Mouse (Mus musculus) stomach, embryonic 15.5 days (tissue): ENCODE measurements around the gene Nucks1. TPM values are rescaled to one million over a fixed set of nuclear protein-coding genes. Genes with fewer than 3 reads are reported as not detected.
A peak's percentile ranks its signal among the peaks of the same experiment; 100 is the strongest.

Source experiments
- ATAC-seq: fragments of 200-750 bp; cut with Nextera tagmentation; 2 replicates; pipeline ENCODE4 v1.8.0; 2017; ENCODE audit warnings: low read depth, moderate number of reproducible peaks, moderate TSS enrichment; ENCODE audit not compliant: insufficient read depth, low FRiP score
- H3K27ac ChIP-seq: fragments of 300-500 bp; sonication (generic); 2 replicates; pipeline ENCODE4 v1.5.1; 2015; ENCODE audit warnings: mild to moderate bottlenecking, inconsistent platforms
- H3K27me3 ChIP-seq: fragments of 300-500 bp; sonication (generic); replicated peaks from 2 replicates; pipeline ENCODE4 v1.6.1; 2015; ENCODE audit warnings: inconsistent platforms
- H3K36me3 ChIP-seq: fragments of 300-500 bp; sonication (generic); 2 replicates; pipeline ENCODE4 v1.6.1; 2015; ENCODE audit warnings: inconsistent platforms
- H3K4me1 ChIP-seq: fragments of 300-500 bp; sonication (generic); 2 replicates; pipeline ENCODE4 v1.6.1; 2015; ENCODE audit warnings: inconsistent platforms
- H3K4me2 ChIP-seq: fragments of 300-500 bp; sonication (generic); 2 replicates; pipeline ENCODE4 v1.6.1; 2015; ENCODE audit warnings: mild to moderate bottlenecking, inconsistent platforms
- H3K4me3 ChIP-seq: fragments of 300-500 bp; sonication (generic); replicated peaks from 2 replicates; pipeline ENCODE4 v1.5.1; 2015; ENCODE audit warnings: inconsistent platforms
- H3K9ac ChIP-seq: fragments of 300-500 bp; sonication (generic); 2 replicates; pipeline ENCODE4 v1.6.1; 2015; ENCODE audit warnings: inconsistent platforms
- H3K9me3 ChIP-seq: fragments of 300-500 bp; sonication (generic); 2 replicates; pipeline ENCODE4 v1.6.1; 2016; ENCODE audit warnings: inconsistent platforms
- WGBS: fragments of 180-500 bp; shearing (Covaris S2); methylation state at CpG from one replicate; pipeline ENCODE4 v1.1.7; 2015; 5-methylcytosine and 5-hydroxymethylcytosine counted together
- polyA plus RNA-seq: library from polyadenylated mRNA; unstranded; fragments of >200 nt; fragmentation: Nextera tagmentation; extraction: Ambion mirVana; gene quantifications from 2 replicates; pipeline ENCODE4 v1.2.1, GENCODE M21; 2015

The Nucks1 gene
- polyA plus RNA-seq, 1 experiment from 2014 or later, result 71.6 TPM

- WGBS, result 33% methylated on average over 3 of the region's 3 CpGs
- Histone ChIP-seq H3K9me3 (no peaks in the 10 kb centered on the region), H3K36me3 (no peaks in the 10 kb centered on the region), H3K9ac (no peak overlapping the region), H3K27ac (no peak overlapping the region), H3K4me2 (no peak overlapping the region), H3K4me3 (no peak overlapping the region), H3K27me3 (no peaks in the 10 kb centered on the region; the same call in 1 of the 2 replicates), H3K4me1 (no peaks in the 10 kb centered on the region)
- ATAC-seq, result no peak
Observed at GRCm38 (mm10) chr1:131955131-131955757, 44.9 kb downstream of the Nucks1 start.

DNA sequence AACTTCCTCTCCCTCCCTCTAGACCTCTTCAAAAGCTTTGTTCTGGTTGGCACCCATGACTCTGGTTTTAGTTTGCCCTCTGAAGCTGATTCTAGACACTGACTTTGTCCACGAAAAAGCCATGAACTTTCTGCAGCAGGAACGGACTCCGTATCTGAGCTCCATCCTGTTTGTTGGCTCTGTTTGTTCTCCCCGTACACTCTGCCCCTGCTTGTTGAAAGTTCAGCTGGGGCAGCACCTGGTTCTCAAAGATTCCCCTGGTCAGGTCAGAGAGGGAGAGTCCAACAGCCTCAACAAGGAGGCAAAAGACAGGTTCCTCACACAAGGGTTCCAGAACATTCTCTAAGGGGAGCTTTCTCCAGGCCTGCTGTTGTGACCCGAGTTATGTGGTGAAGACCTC, 47.1 kb downstream of the Nucks1 start:
- Histone ChIP-seq H3K27ac (no peak overlapping the region), H3K36me3 (no peaks in the 10 kb centered on the region), H3K9ac (no peak overlapping the region), H3K4me2 (no peak overlapping the region), H3K4me3 (no peak overlapping the region), H3K27me3 (peaks cover 9% of the 10 kb centered on the region; the same call in 1 of the 2 replicates), H3K4me1 (no peaks in the 10 kb centered on the region), H3K9me3 (no peaks in the 10 kb centered on the region)
- no peak for ATAC-seq
- 57% methylated on average over 5 of the region's 5 CpGs for WGBS

- 53% methylated on average over 2 of the region's 2 CpGs for WGBS
- Histone ChIP-seq H3K9me3 (no peaks in the 10 kb centered on the region), H3K4me1 (peaks cover 7% of the 10 kb centered on the region), H3K4me3 (no peak overlapping the region), H3K4me2 (no peak overlapping the region), H3K9ac (no peak overlapping the region), H3K27ac (no peak overlapping the region), H3K36me3 (no peaks in the 10 kb centered on the region), H3K27me3 (peaks cover 21% of the 10 kb centered on the region)
- no peak for ATAC-seq
Observed at GRCm38 (mm10) chr1:131961004-131961403, 50.7 kb downstream of the Nucks1 start.

GRCm38 (mm10) chr1:131962606-131963084, 52.3 kb downstream of the Nucks1 start, which contains the start of gene Slc45a3:
Slc45a3 (plus strand) TSS chr1:131962967.
- H3K9me3 ChIP-seq, result no peaks in the 10 kb centered on the region
- peak within 1 kb of the TSS; percentile 41 for H3K9ac ChIP-seq
- H3K27me3 ChIP-seq, result peaks cover 21% of the 10 kb centered on the region
- peak within 1 kb of the TSS; percentile 99 for H3K4me2 ChIP-seq
- H3K4me3 ChIP-seq, result peak within 1 kb of the TSS; percentile 73
- ATAC-seq, result peak; percentile 67
- H3K27ac ChIP-seq, result no peak within 1 kb of the TSS
- WGBS, result under 1% methylated on average over 35 of the region's 35 CpGs
- peaks cover 7% of the 10 kb centered on the region for H3K4me1 ChIP-seq
- no peaks in the 10 kb centered on the region for H3K36me3 ChIP-seq

DNA sequence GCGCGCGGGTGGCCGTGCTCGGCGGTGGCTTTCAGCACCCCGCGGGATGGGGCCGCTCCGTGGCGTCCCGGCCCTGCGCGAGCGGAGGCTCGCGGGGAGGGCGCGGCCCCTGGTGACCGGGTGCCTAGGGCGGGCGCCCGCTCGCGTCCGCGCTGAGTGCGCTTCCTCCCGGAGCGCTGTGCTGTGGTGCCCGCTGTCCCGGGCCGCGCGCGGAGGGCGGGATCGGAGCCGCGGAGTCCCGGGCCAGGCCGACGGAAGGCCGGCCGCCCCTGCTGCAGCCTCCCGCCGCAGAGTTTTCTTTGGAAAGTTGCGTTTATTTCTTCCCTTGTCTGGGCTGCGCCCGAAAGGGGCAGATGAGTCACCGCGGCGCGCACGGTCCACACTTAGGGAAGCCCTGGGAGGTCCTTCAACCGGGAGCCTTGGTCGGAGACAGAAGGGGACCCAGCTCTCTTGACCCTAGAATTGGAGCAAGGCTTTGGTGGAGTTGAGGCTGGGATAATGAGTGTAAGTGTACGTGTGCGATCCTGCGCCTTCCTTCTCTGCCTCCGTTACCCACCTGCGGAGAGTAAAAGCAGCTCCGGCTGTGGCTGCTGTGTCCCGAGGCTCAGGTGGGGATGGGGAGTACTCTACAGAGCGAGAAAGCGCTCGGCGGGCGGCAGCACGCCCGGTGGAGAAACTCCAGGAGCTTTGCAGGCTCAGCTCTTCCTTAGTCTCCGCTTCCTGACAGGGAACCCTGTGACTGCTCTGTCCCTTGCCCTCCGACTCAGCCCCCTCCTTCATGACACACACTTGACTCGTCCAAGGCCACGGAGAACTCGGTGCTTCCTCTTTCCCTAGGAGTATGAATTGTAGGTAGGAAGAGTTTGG, 53.0 kb downstream of the Nucks1 start:
- Histone ChIP-seq H3K9ac (peak overlapping the region; percentile 41), H3K4me1 (peaks cover 7% of the 10 kb centered on the region), H3K4me2 (peak overlapping the region; percentile 99), H3K27me3 (peaks cover 21% of the 10 kb centered on the region), H3K36me3 (no peaks in the 10 kb centered on the region), H3K9me3 (no peaks in the 10 kb centered on the region), H3K4me3 (peak overlapping the region; percentile 73), H3K27ac (no peak overlapping the region)
- WGBS, result 1% methylated on average over 76 of the region's 76 CpGs
- ATAC-seq, result peak; percentile 65

GRCm38 (mm10) chr1:131964100-131964499, 53.8 kb downstream of the Nucks1 start:
- H3K4me3 ChIP-seq, result peak overlapping the region; percentile 73
- no peaks in the 10 kb centered on the region for H3K9me3 ChIP-seq
- H3K4me2 ChIP-seq, result peak overlapping the region; percentile 99
- 49% methylated on average over 5 of the region's 5 CpGs for WGBS
- H3K27me3 ChIP-seq, result peaks cover 21% of the 10 kb centered on the region
- H3K27ac ChIP-seq, result no peak overlapping the region
- H3K36me3 ChIP-seq, result no peaks in the 10 kb centered on the region
- no peak for ATAC-seq
- H3K4me1 ChIP-seq, result peaks cover 7% of the 10 kb centered on the region
- no peak overlapping the region for H3K9ac ChIP-seq

DNA sequence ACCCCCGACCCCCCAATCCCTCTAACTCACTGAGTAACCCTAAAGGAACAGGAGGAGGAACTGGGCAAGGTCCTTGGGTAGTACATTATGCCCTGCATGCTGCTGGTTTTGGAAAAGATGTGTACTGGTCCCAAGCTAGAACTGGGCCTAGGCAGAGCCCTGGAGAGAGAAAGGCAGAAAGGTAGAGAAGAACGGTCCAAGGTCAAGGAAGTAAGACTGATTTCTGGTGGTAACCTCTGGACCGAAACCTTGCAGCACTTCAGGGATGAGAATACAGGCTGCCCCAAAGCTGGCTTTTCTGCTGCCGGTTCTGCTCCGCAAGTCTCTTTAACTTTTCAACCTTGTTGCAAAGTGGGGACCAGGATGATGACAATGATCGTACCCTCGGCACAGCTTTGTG, 54.2 kb downstream of the Nucks1 start:
- H3K4me3 ChIP-seq, result no peak overlapping the region
- no peak overlapping the region for H3K4me2 ChIP-seq
- WGBS, result 81% methylated on average over 7 of the region's 7 CpGs
- ATAC-seq, result no peak
- H3K4me1 ChIP-seq, result peaks cover 7% of the 10 kb centered on the region
- H3K36me3 ChIP-seq, result no peaks in the 10 kb centered on the region
- no peaks in the 10 kb centered on the region for H3K9me3 ChIP-seq
- H3K9ac ChIP-seq, result no peak overlapping the region
- H3K27ac ChIP-seq, result no peak overlapping the region
- peaks cover 21% of the 10 kb centered on the region for H3K27me3 ChIP-seq

GRCm38 (mm10) chr1:131965818-131966217, 55.5 kb downstream of the Nucks1 start:
- WGBS, result 46% methylated on average over 5 of the region's 5 CpGs
- Histone ChIP-seq H3K27me3 (peaks cover 21% of the 10 kb centered on the region), H3K27ac (no peak overlapping the region), H3K36me3 (no peaks in the 10 kb centered on the region), H3K4me1 (peaks cover 12% of the 10 kb centered on the region), H3K9ac (no peak overlapping the region), H3K9me3 (no peaks in the 10 kb centered on the region), H3K4me3 (no peak overlapping the region), H3K4me2 (no peak overlapping the region)
- no peak for ATAC-seq

- WGBS, result 69% methylated on average over 7 of the region's 7 CpGs
- Histone ChIP-seq H3K4me2 (no peak overlapping the region), H3K27ac (no peak overlapping the region), H3K4me1 (peaks cover 20% of the 10 kb centered on the region), H3K4me3 (no peak overlapping the region), H3K36me3 (no peaks in the 10 kb centered on the region), H3K27me3 (peaks cover 13% of the 10 kb centered on the region), H3K9me3 (no peaks in the 10 kb centered on the region), H3K9ac (no peak overlapping the region)
- ATAC-seq, result no peak
Observed at GRCm38 (mm10) chr1:131967336-131967735, 57.0 kb downstream of the Nucks1 start.

- Histone ChIP-seq H3K27ac (no peak overlapping the region), H3K9me3 (no peaks in the 10 kb centered on the region), H3K9ac (no peak overlapping the region), H3K4me1 (peaks cover 17% of the 10 kb centered on the region), H3K4me3 (no peak overlapping the region), H3K36me3 (no peaks in the 10 kb centered on the region), H3K27me3 (peaks cover 13% of the 10 kb centered on the region), H3K4me2 (no peak overlapping the region)
- 58% methylated on average over 3 of the region's 3 CpGs for WGBS
- ATAC-seq, result no peak
Observed at GRCm38 (mm10) chr1:131968556-131968955, 58.2 kb downstream of the Nucks1 start.

DNA sequence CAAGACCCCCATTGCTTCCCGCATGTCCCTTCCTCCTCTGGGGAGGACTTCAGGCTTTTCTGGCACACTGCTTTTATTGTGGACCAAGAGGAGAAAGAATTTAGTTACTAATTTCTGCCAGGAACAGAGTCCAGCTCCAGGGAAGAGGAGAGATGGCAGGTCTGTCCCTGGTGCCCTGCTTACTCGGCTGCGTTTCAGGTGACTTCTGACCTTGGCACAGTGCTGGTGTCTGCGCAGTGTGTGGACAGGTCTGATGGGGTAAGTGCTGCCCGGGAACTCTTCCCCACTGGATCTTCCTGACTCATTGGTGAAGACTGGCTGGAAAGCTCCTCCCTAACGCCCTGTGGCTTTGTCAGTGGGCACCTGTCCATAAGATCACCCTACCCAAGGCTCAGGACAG, 58.6 kb downstream of the Nucks1 start:
- Histone ChIP-seq H3K4me2 (no peak overlapping the region), H3K4me1 (peaks cover 13% of the 10 kb centered on the region), H3K27me3 (peaks cover 8% of the 10 kb centered on the region), H3K9ac (no peak overlapping the region), H3K27ac (no peak overlapping the region), H3K4me3 (no peak overlapping the region), H3K36me3 (no peaks in the 10 kb centered on the region), H3K9me3 (no peaks in the 10 kb centered on the region)
- no peak for ATAC-seq
- 80% methylated on average over 6 of the region's 6 CpGs for WGBS

- H3K4me1 ChIP-seq, result peaks cover 13% of the 10 kb centered on the region
- 48% methylated on average over 4 of the region's 4 CpGs for WGBS
Observed at GRCm38 (mm10) chr1:131969825-131970224, 59.5 kb downstream of the Nucks1 start.

More at GRCm38 (mm10) chr1:131969825-131970224, 59.5 kb downstream of the Nucks1 start:
- Histone ChIP-seq H3K9me3 (no peaks in the 10 kb centered on the region), H3K36me3 (no peaks in the 10 kb centered on the region), H3K27me3 (0 out of 2 replicates have a peak, but pooled peaks cover under 1% of the 10 kb centered on the region), H3K9ac (no peak overlapping the region), H3K4me2 (no peak overlapping the region), H3K4me3 (no peak overlapping the region), H3K27ac (no peak overlapping the region)
- ATAC-seq, result no peak
